ENCODE assay signal across 22 mouse cellular contexts in genomic region chr3:132849669-132850068, GRCm38 (mm10).
A peak's percentile ranks its signal among the peaks of the same experiment; 100 is the strongest.
DNase-seq lines count a peak whose midpoint lies in the region; ATAC-seq and TF ChIP-seq lines count a peak whose summit lies in the region.
"Had no signal": no experiment of that assay in that cellular context is flagged by ENCODE, and none has a peak within 500 bp of the region (broad histone marks: within the 10 kb centered on the region; RNA-seq: fewer than 3 reads in every experiment).

No protein-coding gene starts in this region.

- no peak for ATAC-seq in lung, postnatal 0 days
- ATAC-seq: activated CD4-positive, CD25-positive, alpha-beta regulatory T cell, adult 4 months; CD4-positive, CD25-positive, alpha-beta regulatory T cell, adult 4 months; Patski had no signal

- TF ChIP-seq CTCF in layer of hippocampus, adult 2 months (conservative IDR thresholded peaks at IDR 0.05), result no peak
- TF ChIP-seq CTCF in lung, postnatal 0 days (IDR thresholded peaks at IDR 0.05), result no peak
- TF ChIP-seq CTCF in lung, adult 2 months (IDR thresholded peaks at IDR 0.05; ENCODE audit: insufficient read depth, low read length), result no peak

- no peak overlapping the region for H3K9ac ChIP-seq in lung, postnatal 0 days (replicated peaks; ENCODE audit: low read depth)

- H3K36me3 ChIP-seq in lung, postnatal 0 days (ENCODE audit: insufficient read depth, low read length), result no peaks in the 10 kb centered on the region
- H3K36me3 ChIP-seq: G1E had no signal

- H3K9me3 ChIP-seq in lung, postnatal 0 days (ENCODE audit: low read length), result no peaks in the 10 kb centered on the region
- H3K9me3 ChIP-seq: G1E had no signal

- no peak; the same call in 1 of the 2 replicates for TF ChIP-seq EP300 in lung, postnatal 0 days (IDR thresholded peaks at IDR 0.05)

- no peak overlapping the region for H3K4me3 ChIP-seq in layer of hippocampus, adult 2 months
- H3K4me3 ChIP-seq in lung, postnatal 0 days (ENCODE audit: low read depth, low read length), result no peak overlapping the region
- H3K4me3 ChIP-seq in lung, adult 2 months (replicated peaks; ENCODE audit: extremely low read depth, low read depth, low read length), result no peak overlapping the region

- no peak for TF ChIP-seq POLR2A in lung, adult 2 months (IDR thresholded peaks at IDR 0.05; ENCODE audit: borderline replicate concordance, extremely low read depth, low read depth, low read length)

- no peaks in the 10 kb centered on the region for H3K27me3 ChIP-seq in lung, postnatal 0 days (replicated peaks; ENCODE audit: insufficient read depth, low read length)
- H3K27me3 ChIP-seq: CH12.LX, Patski had no signal

- peak; percentile 14 for DNase-seq in heart, adult 11 months
- no peak for DNase-seq in heart, postnatal 25 days (ENCODE audit: low spot score)
- DNase-seq in layer of hippocampus, adult 2 months (ENCODE audit: low spot score in 2 of 2), result peak in 1 of 2 experiments; percentile 34
- no peak for DNase-seq in layer of hippocampus, adult 8-10 months (ENCODE audit: low spot score in 2 of 2)
- DNase-seq in layer of hippocampus, adult 9-11 months, result peak; percentile 32
- DNase-seq in layer of hippocampus, adult 11-12 months (ENCODE audit: low spot score), result no peak
- peak; percentile 23 for DNase-seq in lung, postnatal 0 days (ENCODE audit: low spot score)
- no peak for DNase-seq in lung, adult 2 months
- DNase-seq: adrenal gland, adult 2 months; adrenal gland, adult 8-10 months; adrenal gland, postnatal 10 days; adrenal gland, postnatal 14 days; adrenal gland, postnatal 25 days; adrenal gland, postnatal 36 days; B cell, adult 2 months; cerebellum, adult 11 months; cerebellum, adult 11-12 months had no signal

- no peaks in the 10 kb centered on the region for H3K4me1 ChIP-seq in lung, postnatal 0 days (ENCODE audit: insufficient read depth, low read depth, low read length)
- H3K4me1 ChIP-seq in lung, adult 2 months (ENCODE audit: control insufficient read depth, insufficient read depth, low read length), result no peaks in the 10 kb centered on the region; the same call in 1 of the 2 replicates

- H3K4me2 ChIP-seq in lung, postnatal 0 days (replicated peaks; ENCODE audit: low read depth, low read length), result no peak overlapping the region

- peak overlapping the region; percentile 78 for H3K27ac ChIP-seq in layer of hippocampus, adult 2 months
- no peak overlapping the region for H3K27ac ChIP-seq in lung, postnatal 0 days (ENCODE audit: low read length)

- 72% methylated on average over 7 of the region's 7 CpGs for WGBS in lung, postnatal 0 days
- WGBS in lung, adult 2 months, result 80% methylated on average over 7 of the region's 7 CpGs

- intact Hi-C loops in heart, postnatal 25 days (cut with DNase I), result no loop called here

Comparison
In these comparisons a context has a peak if more than half of its experiments do, and no peak if none do; other contexts are left out.
1. DNase-seq: peak in heart, adult 11 months (single experiment), layer of hippocampus, adult 9-11 months (single experiment) and lung, postnatal 0 days (single experiment); none in heart, postnatal 25 days (single experiment), layer of hippocampus, adult 8-10 months (0 of 2), layer of hippocampus, adult 11-12 months (single experiment) and lung, adult 2 months (single experiment).